Comparison of ENCODE assay signal across 31 mouse cellular contexts in genomic region chr13:88972355-88972754, GRCm38 (mm10).
"Had no signal": no experiment of that assay in that cellular context is flagged by ENCODE, and none has a peak within 500 bp of the region (broad histone marks: within the 10 kb centered on the region; RNA-seq: fewer than 3 reads in every experiment).

No protein-coding gene starts in this region.

- H3K9ac ChIP-seq: limb, embryonic 12.5 days; limb, embryonic 13.5 days; limb, embryonic 15.5 days; liver, embryonic 12.5 days; liver, embryonic 13.5 days; liver, embryonic 14.5 days; liver, embryonic 15.5 days; liver, postnatal 0 days; lung, embryonic 14.5 days; lung, embryonic 15.5 days; midbrain, embryonic 12.5 days; midbrain, embryonic 13.5 days; midbrain, embryonic 15.5 days had no signal

- H3K9me3 ChIP-seq: limb, embryonic 10.5 days; limb, embryonic 12.5 days; limb, embryonic 13.5 days; limb, embryonic 15.5 days; liver, embryonic 12.5 days; liver, embryonic 13.5 days; liver, embryonic 15.5 days; lung, embryonic 15.5 days; megakaryocyte, embryonic 14.5 days; midbrain, embryonic 10.5 days; midbrain, embryonic 12.5 days; midbrain, embryonic 13.5 days; midbrain, embryonic 15.5 days had no signal

- H3K27ac ChIP-seq: left cerebral cortex, adult 2 months; limb, embryonic 10.5 days; limb, embryonic 12.5 days; limb, embryonic 13.5 days; limb, embryonic 15.5 days; liver, embryonic 12.5 days; liver, embryonic 13.5 days; liver, embryonic 14.5 days; liver, embryonic 15.5 days; lung, embryonic 15.5 days; macrophage; midbrain, embryonic 10.5 days; midbrain, embryonic 12.5 days; midbrain, embryonic 13.5 days; midbrain, embryonic 15.5 days had no signal

- H3K27me3 ChIP-seq: limb, embryonic 12.5 days; limb, embryonic 13.5 days; limb, embryonic 15.5 days; liver, embryonic 12.5 days; liver, embryonic 13.5 days; liver, embryonic 15.5 days; lung, embryonic 15.5 days; megakaryocyte, embryonic 14.5 days; midbrain, embryonic 12.5 days; midbrain, embryonic 13.5 days; midbrain, embryonic 15.5 days had no signal

- H3K4me1 ChIP-seq: limb, embryonic 10.5 days; limb, embryonic 12.5 days; limb, embryonic 13.5 days; limb, embryonic 15.5 days; liver, embryonic 12.5 days; liver, embryonic 13.5 days; liver, embryonic 15.5 days; lung, embryonic 15.5 days; megakaryocyte, embryonic 14.5 days; midbrain, embryonic 10.5 days; midbrain, embryonic 12.5 days; midbrain, embryonic 13.5 days; midbrain, embryonic 15.5 days had no signal

- ATAC-seq: liver, embryonic 12.5 days; liver, postnatal 0 days; lung, postnatal 0 days; midbrain, embryonic 13.5 days; midbrain, embryonic 15.5 days; midbrain, embryonic 16.5 days had no signal

- H3K4me3 ChIP-seq: left cerebral cortex, adult 2 months; limb, embryonic 10.5 days; limb, embryonic 12.5 days; limb, embryonic 13.5 days; limb, embryonic 15.5 days; liver, embryonic 12.5 days; liver, embryonic 13.5 days; liver, embryonic 15.5 days; lung, embryonic 15.5 days; megakaryocyte, embryonic 14.5 days; midbrain, embryonic 10.5 days; midbrain, embryonic 12.5 days; midbrain, embryonic 13.5 days; midbrain, embryonic 15.5 days; myocyte had no signal

- H3K36me3 ChIP-seq: limb, embryonic 10.5 days; limb, embryonic 12.5 days; limb, embryonic 13.5 days; limb, embryonic 15.5 days; liver, embryonic 12.5 days; liver, embryonic 13.5 days; liver, embryonic 15.5 days; lung, embryonic 15.5 days; midbrain, embryonic 10.5 days; midbrain, embryonic 12.5 days; midbrain, embryonic 13.5 days; midbrain, embryonic 15.5 days had no signal

- DNase-seq: left cerebral cortex, postnatal 4 days; liver; liver, embryonic 13.5 days; liver, postnatal 0 days; lung, adult 18-20 months; lung, adult 2 months; lung, embryonic 14.5 days; lung, postnatal 10 days; lung, postnatal 14 days; lung, postnatal 36 days; lung, postnatal 4 days; midbrain, embryonic 14.5 days had no signal

- H3K4me2 ChIP-seq: limb, embryonic 12.5 days; limb, embryonic 13.5 days; limb, embryonic 15.5 days; liver, embryonic 11.5 days; liver, embryonic 12.5 days; liver, embryonic 13.5 days; liver, embryonic 15.5 days; lung, embryonic 14.5 days; lung, embryonic 15.5 days; midbrain, embryonic 12.5 days; midbrain, embryonic 13.5 days; midbrain, embryonic 15.5 days had no signal
